Mouse (Mus musculus) kidney, adult 2 months (tissue): ENCODE data around the gene Ccdc107.

Source experiments
- CTCF ChIP-seq: fragments of 200-500 bp; conservative IDR thresholded peaks from 2 replicates; pipeline ENCODE4 v1.5.1; 2011; ENCODE audit warnings: low read depth, mild to moderate bottlenecking, control low read depth, low read length, moderate library complexity, mixed read lengths; ENCODE audit not compliant: insufficient read depth, insufficient read length
- POLR2A ChIP-seq: fragments of 200-500 bp; IDR thresholded peaks from one replicate; pipeline ENCODE4 v1.6.1; 2011; ENCODE audit warnings: low read depth, low read length, control low read depth

- TF ChIP-seq CTCF (no peak), POLR2A (no peak)
These were observed 49.3 kb downstream of the Ccdc107 start for GRCm38 (mm10) chr4:43542044-43542443.
